Mouse (Mus musculus): ENCODE measurements at regions not wholly inside any gene's neighbourhood (a gene's known extent, or its start where the extent isn't known, plus 50 kb on each side); places are given as distances from the start of the nearest gene placed in this dataset.

- in situ Hi-C loops (cut with MboI; ENCODE audit: low pct_unique_long_range_greater_than_20kb in 1 of 2, low sequenced_read_pairs in 2 of 2, unreplicated experiment in 1 of 2): loop anchor here (5.0 kb wide), 2 partner anchors 261 to 266 kb away; no protein-coding TSS in a partner anchor
Measured at GRCm38 (mm10) chr13:60480731-60481431, 120.9 kb upstream of the Dapk1 start.

GRCm38 (mm10) chr13:60481451-60481850, 120.3 kb upstream of the Dapk1 start:
- in situ Hi-C loops (cut with MboI; ENCODE audit: low pct_unique_long_range_greater_than_20kb in 1 of 2, low sequenced_read_pairs in 2 of 2, unreplicated experiment in 1 of 2): loop anchor here (5.0 kb wide), 2 partner anchors 261 to 266 kb away; no protein-coding TSS in a partner anchor

DNA sequence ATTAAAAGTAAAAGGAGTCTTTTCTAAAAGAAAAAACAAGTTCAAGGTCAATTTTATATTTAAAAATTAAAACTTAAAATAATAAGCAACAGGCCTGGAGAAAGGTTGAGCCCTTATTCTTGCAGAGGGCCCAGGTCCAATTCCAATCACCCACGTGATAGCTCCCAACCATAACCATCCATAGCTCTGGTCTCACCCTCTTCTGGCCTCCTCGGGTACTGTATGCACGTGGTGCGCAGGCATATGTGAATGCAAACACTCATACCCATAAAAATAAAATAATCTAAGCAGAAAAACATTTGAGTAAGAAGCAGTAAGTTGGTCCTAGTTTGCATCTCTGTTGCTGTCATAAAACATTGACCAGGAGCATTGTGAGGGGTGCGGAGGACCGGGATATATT, 119.8 kb upstream of the Dapk1 start:
- in situ Hi-C loops (cut with MboI; ENCODE audit: low pct_unique_long_range_greater_than_20kb in 1 of 2, low sequenced_read_pairs in 2 of 2, unreplicated experiment in 1 of 2): loop anchor here (5.0 kb wide), 2 partner anchors 260 to 265 kb away; no protein-coding TSS in a partner anchor

DNA sequence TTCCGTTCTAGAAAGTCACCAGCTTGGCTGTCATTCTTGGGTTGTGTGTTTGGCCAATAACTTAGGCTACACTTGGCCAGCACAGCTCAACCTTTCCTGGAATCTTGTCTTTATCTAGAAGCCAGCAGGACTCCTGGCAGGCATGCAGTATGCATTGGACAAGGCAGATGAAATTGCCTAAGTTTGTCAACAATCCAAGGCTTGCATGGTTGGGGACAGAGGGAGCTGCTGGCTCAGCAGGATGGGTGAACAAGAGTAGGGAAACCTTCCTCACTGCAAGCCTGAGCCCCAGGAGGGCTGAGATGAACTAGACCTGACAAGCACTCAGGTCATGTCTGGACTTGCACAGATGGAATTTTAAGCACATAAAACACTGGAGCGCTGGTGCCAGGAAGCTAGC, 115.6 kb upstream of the Dapk1 start:
- in situ Hi-C loops (cut with MboI; ENCODE audit: low pct_unique_long_range_greater_than_20kb in 1 of 2, low sequenced_read_pairs in 2 of 2, unreplicated experiment in 1 of 2): no loop called here

GRCm38 (mm10) chr13:60486871-60487270, 114.9 kb upstream of the Dapk1 start:
- in situ Hi-C loops (cut with MboI; ENCODE audit: low pct_unique_long_range_greater_than_20kb in 1 of 2, low sequenced_read_pairs in 2 of 2, unreplicated experiment in 1 of 2): no loop called here

- in situ Hi-C loops (cut with MboI; ENCODE audit: low pct_unique_long_range_greater_than_20kb in 1 of 2, low sequenced_read_pairs in 2 of 2, unreplicated experiment in 1 of 2): no loop called here
Measured at GRCm38 (mm10) chr13:60488131-60488883, 113.4 kb upstream of the Dapk1 start.

DNA sequence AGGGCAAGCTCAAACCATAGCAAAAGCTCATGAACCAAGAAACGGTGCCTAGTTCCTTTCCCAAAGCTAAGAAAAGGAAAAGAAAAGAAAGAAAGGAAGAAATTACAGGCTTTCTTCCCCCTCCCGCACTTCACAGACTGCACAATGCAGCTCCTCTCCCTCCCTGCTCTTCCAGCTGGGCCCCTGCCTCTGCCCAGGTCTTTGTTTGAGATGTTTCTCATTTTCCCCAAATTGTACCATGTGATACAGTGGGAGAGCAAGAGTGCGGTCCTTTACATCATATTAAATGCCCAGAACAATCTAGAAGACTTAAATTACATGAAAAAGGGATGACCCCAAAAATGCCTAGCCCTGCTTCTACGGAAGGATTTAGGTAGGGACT, 112.9 kb upstream of the Dapk1 start:
- in situ Hi-C loops (cut with MboI; ENCODE audit: low pct_unique_long_range_greater_than_20kb in 1 of 2, low sequenced_read_pairs in 2 of 2, unreplicated experiment in 1 of 2): no loop called here

GRCm38 (mm10) chr13:60491948-60492464, 109.7 kb upstream of the Dapk1 start:
- in situ Hi-C loops (cut with MboI; ENCODE audit: low pct_unique_long_range_greater_than_20kb in 1 of 2, low sequenced_read_pairs in 2 of 2, unreplicated experiment in 1 of 2): no loop called here

DNA sequence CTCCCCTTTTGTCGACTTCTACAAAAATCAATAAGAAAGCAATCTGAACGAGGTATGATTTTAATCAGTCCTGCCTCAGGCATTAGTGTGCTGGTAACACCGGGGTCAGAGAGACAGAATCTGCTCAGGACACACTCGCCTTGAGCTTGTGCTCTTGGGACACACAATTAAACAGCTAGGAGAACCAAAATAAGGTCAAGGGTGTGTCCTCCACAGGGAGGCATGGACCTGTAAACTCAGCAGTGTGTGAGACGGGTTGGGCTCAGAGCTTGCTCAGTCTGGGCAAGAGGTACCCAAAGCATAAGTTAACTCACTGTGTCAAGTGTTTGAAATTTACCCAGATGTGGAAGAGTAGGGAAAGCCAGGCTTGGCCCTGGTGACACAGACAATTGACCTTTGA, 107.9 kb upstream of the Dapk1 start:
- in situ Hi-C loops (cut with MboI; ENCODE audit: low pct_unique_long_range_greater_than_20kb in 1 of 2, low sequenced_read_pairs in 2 of 2, unreplicated experiment in 1 of 2): no loop called here

DNA sequence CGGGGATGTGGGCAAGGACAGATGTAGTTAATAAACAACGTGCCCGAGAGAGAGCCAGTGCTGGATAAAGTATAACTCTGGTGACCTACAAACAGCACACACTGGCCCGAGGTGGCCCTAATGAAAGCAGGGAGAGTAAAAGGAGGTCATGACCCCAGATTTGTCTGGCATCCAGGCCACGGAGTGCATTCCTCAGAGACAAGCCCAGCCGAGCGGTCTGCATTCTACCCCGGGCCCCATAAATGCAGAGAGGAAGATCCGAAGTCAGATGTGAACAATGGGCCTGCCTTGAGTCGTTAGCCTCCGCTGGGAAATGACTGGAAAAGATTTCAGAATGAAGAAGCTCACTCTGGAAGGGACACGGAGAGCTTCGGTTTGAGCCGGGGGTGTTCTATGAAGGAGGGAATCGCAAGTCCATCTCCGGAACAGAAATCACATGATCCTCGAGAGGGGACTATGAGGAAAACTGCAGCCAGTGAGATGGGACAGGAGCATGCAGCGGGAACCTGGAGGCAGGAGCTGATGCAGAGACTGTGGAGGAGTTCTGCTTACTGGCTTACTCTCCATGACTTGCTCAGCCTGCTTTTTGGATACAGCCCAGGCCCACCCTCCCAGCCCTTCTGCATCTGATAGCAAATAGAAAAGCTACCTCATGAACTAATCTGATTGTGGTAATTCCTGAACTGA, 103.9 kb upstream of the Dapk1 start:
- in situ Hi-C loops (cut with MboI; ENCODE audit: low pct_unique_long_range_greater_than_20kb in 1 of 2, low sequenced_read_pairs in 2 of 2, unreplicated experiment in 1 of 2): no loop called here

GRCm38 (mm10) chr13:60504196-60504595, 97.6 kb upstream of the Dapk1 start:
- in situ Hi-C loops (cut with MboI; ENCODE audit: low pct_unique_long_range_greater_than_20kb in 1 of 2, low sequenced_read_pairs in 2 of 2, unreplicated experiment in 1 of 2): no loop called here

- in situ Hi-C loops (cut with MboI; ENCODE audit: low pct_unique_long_range_greater_than_20kb in 1 of 2, low sequenced_read_pairs in 2 of 2, unreplicated experiment in 1 of 2): no loop called here
Measured at GRCm38 (mm10) chr13:60507611-60508010, 94.1 kb upstream of the Dapk1 start.

DNA sequence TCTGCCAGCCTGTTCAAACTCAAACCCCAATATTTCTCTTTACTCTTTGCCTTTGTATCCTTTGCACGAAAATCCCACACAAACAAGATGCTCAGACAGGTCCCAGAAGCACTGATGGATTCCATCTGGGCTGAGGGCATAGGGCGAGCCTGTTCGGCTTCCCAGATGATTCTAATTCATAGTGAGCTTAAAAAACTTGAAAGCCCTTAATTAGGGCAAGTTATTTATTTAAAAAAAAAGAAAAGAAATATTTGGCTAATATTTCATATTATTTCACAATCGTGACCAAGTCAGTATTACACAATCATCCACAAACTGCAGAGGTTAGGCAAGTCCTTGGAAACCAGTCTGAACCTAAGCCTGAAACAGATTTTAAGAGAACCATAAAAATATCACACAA, 93.7 kb upstream of the Dapk1 start:
- in situ Hi-C loops (cut with MboI; ENCODE audit: low pct_unique_long_range_greater_than_20kb in 1 of 2, low sequenced_read_pairs in 2 of 2, unreplicated experiment in 1 of 2): no loop called here

- in situ Hi-C loops (cut with MboI; ENCODE audit: low pct_unique_long_range_greater_than_20kb in 1 of 2, low sequenced_read_pairs in 2 of 2, unreplicated experiment in 1 of 2): no loop called here
Measured at GRCm38 (mm10) chr13:60508856-60509255, 92.9 kb upstream of the Dapk1 start.

GRCm38 (mm10) chr13:60511101-60511500, 90.6 kb upstream of the Dapk1 start:
- in situ Hi-C loops (cut with MboI; ENCODE audit: low pct_unique_long_range_greater_than_20kb in 1 of 2, low sequenced_read_pairs in 2 of 2, unreplicated experiment in 1 of 2): no loop called here

GRCm38 (mm10) chr13:60511628-60512027, 90.1 kb upstream of the Dapk1 start:
- in situ Hi-C loops (cut with MboI; ENCODE audit: low pct_unique_long_range_greater_than_20kb in 1 of 2, low sequenced_read_pairs in 2 of 2, unreplicated experiment in 1 of 2): no loop called here

DNA sequence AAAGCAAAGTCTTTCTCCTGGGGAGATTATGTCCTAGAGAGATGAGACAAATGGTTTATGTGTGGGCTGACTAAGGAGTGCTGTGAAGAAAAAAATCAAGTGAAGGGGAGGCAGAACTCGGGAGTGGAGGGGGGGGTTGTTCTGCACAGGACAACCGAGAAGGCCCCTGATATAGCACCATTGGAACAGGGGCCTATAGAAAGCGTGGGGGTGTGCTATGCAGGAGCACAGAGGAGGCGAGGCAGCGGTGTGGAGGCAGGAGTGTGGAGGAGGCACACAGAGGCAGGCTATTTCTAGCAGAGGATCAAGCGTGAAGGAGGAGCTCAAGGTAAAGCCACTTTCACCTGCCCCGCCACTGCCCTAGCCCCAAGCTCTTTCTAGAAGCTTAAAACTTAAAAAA, 88.0 kb upstream of the Dapk1 start:
- in situ Hi-C loops (cut with MboI; ENCODE audit: low pct_unique_long_range_greater_than_20kb in 1 of 2, low sequenced_read_pairs in 2 of 2, unreplicated experiment in 1 of 2): no loop called here

GRCm38 (mm10) chr13:60514806-60515205, 86.9 kb upstream of the Dapk1 start:
- in situ Hi-C loops (cut with MboI; ENCODE audit: low pct_unique_long_range_greater_than_20kb in 1 of 2, low sequenced_read_pairs in 2 of 2, unreplicated experiment in 1 of 2): no loop called here

GRCm38 (mm10) chr13:60518010-60518409, 83.7 kb upstream of the Dapk1 start:
- in situ Hi-C loops (cut with MboI; ENCODE audit: low pct_unique_long_range_greater_than_20kb in 1 of 2, low sequenced_read_pairs in 2 of 2, unreplicated experiment in 1 of 2): no loop called here

Measured in mouse embryonic stem cell (cell line).